Mouse (Mus musculus): Measurements from ENCODE around the gene Aqp5. TPM values are rescaled to one million over a fixed set of nuclear protein-coding genes. Genes with fewer than 3 reads are reported as not detected.

The Aqp5 gene
- polyA plus RNA-seq (2012; rRNA removed): 0.86 and 1.3 TPM in 2 replicates

DNA sequence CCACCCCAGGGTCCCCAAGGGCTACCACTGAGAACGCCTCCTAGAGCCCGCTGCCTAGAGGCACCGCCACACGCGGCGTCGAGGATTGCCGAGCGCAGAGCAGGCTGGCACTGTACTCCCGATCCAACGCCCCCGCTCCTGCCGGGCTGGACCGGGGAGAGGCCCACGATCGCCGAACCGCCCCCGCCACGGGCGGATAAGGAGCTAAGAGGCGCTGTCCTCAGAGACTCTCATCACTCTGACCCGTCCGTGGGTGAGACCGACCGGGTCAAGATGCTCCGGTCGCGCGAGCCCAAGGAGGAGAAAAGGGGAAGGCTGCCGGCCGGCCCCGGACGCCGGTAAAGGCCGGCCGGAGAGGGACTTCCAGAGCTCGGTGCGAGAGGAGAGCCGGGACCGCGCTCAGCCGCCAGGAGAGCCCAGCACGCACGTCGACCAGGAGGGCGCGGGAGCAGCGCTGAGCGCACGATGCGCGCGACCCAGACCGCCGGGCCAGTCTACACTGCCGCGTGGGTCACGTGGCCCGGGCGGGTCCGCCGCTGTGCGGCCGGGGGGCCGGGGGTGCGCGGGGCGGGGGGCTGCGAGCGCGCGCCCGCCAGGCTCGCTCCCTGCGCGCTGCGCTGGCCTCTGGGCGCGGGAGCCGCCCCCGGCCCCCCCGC lies at the start of gene Aqp5:
TSS of gene Aqp5 (plus strand) at position 354 of the 656 bp plus-strand sequence.

DNA sequence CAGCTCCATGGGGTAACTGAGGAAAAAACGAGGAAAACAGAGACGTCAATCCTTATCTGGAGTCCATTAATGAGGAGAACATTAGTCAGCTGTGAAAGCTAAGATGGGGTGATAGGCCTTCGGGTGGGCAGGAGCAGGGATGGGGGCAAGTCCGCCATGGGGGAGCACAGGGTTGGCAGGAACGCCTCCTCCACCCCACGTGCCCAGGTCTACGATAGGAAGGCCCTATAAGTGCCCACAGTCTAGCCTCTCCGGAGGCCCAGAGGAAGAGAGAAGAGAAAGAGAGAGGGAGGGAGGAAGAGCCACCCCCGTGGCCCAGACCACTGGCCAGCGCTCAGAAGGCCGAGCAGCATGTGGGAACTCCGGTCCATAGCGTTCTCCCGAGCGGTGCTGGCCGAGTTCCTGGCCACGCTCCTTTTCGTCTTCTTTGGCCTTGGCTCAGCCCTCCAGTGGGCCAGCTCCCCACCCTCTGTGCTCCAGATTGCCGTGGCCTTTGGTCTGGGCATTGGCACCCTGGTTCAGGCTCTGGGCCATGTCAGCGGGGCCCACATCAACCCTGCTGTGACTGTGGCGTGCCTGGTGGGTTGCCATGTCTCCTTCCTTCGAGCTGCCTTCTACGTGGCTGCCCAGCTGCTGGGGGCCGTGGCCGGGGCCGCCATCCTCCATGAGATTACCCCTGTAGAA lies 11.6 kb upstream of the Aqp5 start, which contains the start of gene Aqp2:
TSS of gene Aqp2 (plus strand) at position 254 of the 684 bp plus-strand sequence.

DNA sequence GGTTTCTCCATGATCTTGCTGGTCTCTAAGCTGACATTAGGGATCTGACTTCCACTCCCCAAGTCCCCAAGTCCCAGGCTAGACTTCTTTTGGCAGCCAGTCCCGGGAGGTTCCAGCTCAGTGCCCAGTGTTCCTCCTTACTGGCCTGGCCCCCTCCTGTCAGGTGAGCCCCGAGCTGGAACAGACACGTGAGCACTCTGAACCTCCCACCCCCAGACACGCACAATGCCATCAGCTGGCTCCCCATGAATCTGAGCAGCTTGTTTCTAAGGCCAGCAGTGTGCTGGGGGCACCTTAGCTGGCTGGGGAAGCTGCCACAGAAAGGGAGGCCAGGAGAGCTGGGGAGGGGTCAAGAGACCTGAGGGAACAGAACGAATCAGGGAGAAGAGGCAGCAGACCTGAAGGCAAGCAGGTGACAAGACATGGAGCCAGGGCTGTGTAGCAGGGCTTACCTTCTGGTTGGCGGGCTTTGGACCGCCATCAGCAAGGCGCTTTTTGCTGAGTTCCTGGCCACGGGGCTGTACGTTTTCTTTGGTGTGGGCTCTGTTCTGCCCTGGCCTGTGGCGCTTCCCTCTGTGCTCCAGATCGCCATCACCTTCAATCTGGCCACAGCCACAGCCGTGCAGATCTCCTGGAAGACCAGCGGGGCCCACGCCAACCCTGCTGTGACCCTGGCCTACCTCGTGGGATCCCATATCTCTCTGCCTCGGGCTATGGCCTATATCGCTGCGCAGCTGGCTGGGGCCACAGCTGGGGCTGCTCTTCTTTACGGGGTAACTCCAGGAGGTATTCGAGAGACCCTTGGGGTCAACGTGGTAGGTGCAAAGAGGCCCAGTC lies 10.6 kb downstream of the Aqp5 start, which contains the start of gene Aqp6:
TSS of gene Aqp6 (plus strand) at position 415 of the 837 bp plus-strand sequence.

Other genes starting within 250 kb of the Aqp5 start
- 25.0 and 32.9 TPM in 2 replicates for gene Fmnl3, start 220.3 kb upstream of the Aqp5 start, polyA plus RNA-seq (2012; rRNA removed)
- gene Tmbim6, start 197.9 kb upstream of the Aqp5 start, polyA plus RNA-seq (2012; rRNA removed): 173 and 181 TPM in 2 replicates
- 19.7 and 23.8 TPM in 2 replicates for gene Nckap5l, start 133.0 kb upstream of the Aqp5 start, polyA plus RNA-seq (2012; rRNA removed)
- 13.6 and 15.7 TPM in 2 replicates for gene Bcdin3d, start 116.1 kb upstream of the Aqp5 start, polyA plus RNA-seq (2012; rRNA removed)
- 5.2 and 7.8 TPM in 2 replicates for gene Faim2, start 62.6 kb upstream of the Aqp5 start, polyA plus RNA-seq (2012; rRNA removed)
- gene Aqp2, start 11.7 kb upstream of the Aqp5 start, polyA plus RNA-seq (2012; rRNA removed): not detected in 2 replicates
- gene Aqp6, start 10.6 kb downstream of the Aqp5 start, polyA plus RNA-seq (2012; rRNA removed): 2.8 and 4.0 TPM in 2 replicates
- gene Racgap1, start 60.9 kb downstream of the Aqp5 start, polyA plus RNA-seq (2012; rRNA removed): 93.4 and 121 TPM in 2 replicates
- gene Asic1, start 79.6 kb downstream of the Aqp5 start, polyA plus RNA-seq (2012; rRNA removed): 79.2 and 82.0 TPM in 2 replicates
- 177 and 197 TPM in 2 replicates for gene Smarcd1, start 111.3 kb downstream of the Aqp5 start, polyA plus RNA-seq (2012; rRNA removed)
- not detected in 2 replicates for gene Gm17349, start 114.7 kb downstream of the Aqp5 start, polyA plus RNA-seq (2012; rRNA removed)
- 3.6 and 4.1 TPM in 2 replicates for gene Gpd1, start 126.7 kb downstream of the Aqp5 start, polyA plus RNA-seq (2012; rRNA removed)
- 171 and 183 TPM in 2 replicates for gene Cox14, start 134.8 kb downstream of the Aqp5 start, polyA plus RNA-seq (2012; rRNA removed)
- 62.4 and 67.4 TPM in 2 replicates for gene Cers5, start 182.1 kb downstream of the Aqp5 start, polyA plus RNA-seq (2012; rRNA removed)